Comparison of ENCODE assay signal across 24 mouse cellular contexts in the genomic region with DNA sequence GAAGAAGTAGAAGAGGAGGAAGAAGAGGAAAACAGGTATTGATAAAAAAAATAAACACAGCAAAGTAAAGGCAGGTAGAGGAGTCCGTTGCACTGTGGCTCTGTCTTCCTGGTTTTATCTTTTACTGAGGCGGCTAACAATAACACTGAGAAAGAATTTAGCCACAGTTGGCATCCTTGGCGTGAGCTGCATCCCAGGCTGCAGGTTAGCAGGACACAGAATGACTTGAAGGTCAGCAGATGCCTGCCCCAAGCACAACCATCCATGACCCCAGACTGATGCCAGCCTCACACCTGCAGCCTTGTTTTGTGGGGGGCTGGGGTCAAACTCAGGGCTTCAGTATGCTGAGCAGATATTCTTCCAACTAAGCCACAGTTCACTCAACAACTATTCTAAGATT. TPM values are rescaled to one million over a fixed set of nuclear protein-coding genes. Genes with fewer than 3 reads are reported as not detected.
A peak's percentile ranks its signal among the peaks of the same experiment; 100 is the strongest.
DNase-seq lines count a peak whose midpoint lies in the region; ATAC-seq lines count a peak whose summit lies in the region.
"Had no signal": no experiment of that assay in that cellular context is flagged by ENCODE, and none has a peak within 500 bp of the region (broad histone marks: within the 10 kb centered on the region; RNA-seq: fewer than 3 reads in every experiment).

No protein-coding gene starts in this region.

- no peaks in the 10 kb centered on the region for H3K9me3 ChIP-seq in forebrain, embryonic 11.5 days (ENCODE audit: control insufficient read depth, low read length)
- no peaks in the 10 kb centered on the region for H3K9me3 ChIP-seq in forebrain, embryonic 15.5 days
- H3K9me3 ChIP-seq in heart, embryonic 11.5 days (replicated peaks; ENCODE audit: control insufficient read depth, low read length) = no peaks in the 10 kb centered on the region
- no peaks in the 10 kb centered on the region for H3K9me3 ChIP-seq in heart, embryonic 10.5 days
- H3K9me3 ChIP-seq: G1E had no signal

- H3K4me1 ChIP-seq in forebrain, embryonic 11.5 days (replicated peaks; ENCODE audit: control insufficient read depth, insufficient read depth, low read length) = no peaks in the 10 kb centered on the region
- H3K4me1 ChIP-seq in forebrain, embryonic 15.5 days = no peaks in the 10 kb centered on the region
- no peaks in the 10 kb centered on the region for H3K4me1 ChIP-seq in heart, embryonic 11.5 days (ENCODE audit: control insufficient read depth, insufficient read depth, low read length)
- no peaks in the 10 kb centered on the region for H3K4me1 ChIP-seq in heart, embryonic 10.5 days

- H3K27me3 ChIP-seq in forebrain, embryonic 11.5 days (ENCODE audit: control insufficient read depth, insufficient read depth, low read length) = no peaks in the 10 kb centered on the region
- no peaks in the 10 kb centered on the region for H3K27me3 ChIP-seq in forebrain, embryonic 15.5 days
- no peaks in the 10 kb centered on the region for H3K27me3 ChIP-seq in heart, embryonic 11.5 days (ENCODE audit: control insufficient read depth, insufficient read depth, low read length)
- no peaks in the 10 kb centered on the region for H3K27me3 ChIP-seq in heart, embryonic 10.5 days (ENCODE audit: insufficient read depth, poor library complexity, severe bottlenecking)
- H3K27me3 ChIP-seq: CH12.LX, Patski had no signal

- no peak overlapping the region for H3K9ac ChIP-seq in forebrain, embryonic 11.5 days (ENCODE audit: low read length)
- H3K9ac ChIP-seq in forebrain, embryonic 15.5 days (replicated peaks) = no peak overlapping the region
- H3K9ac ChIP-seq in heart, embryonic 11.5 days (ENCODE audit: low read depth, low read length) = no peak overlapping the region

- WGBS in forebrain, embryonic 11.5 days = 85% methylated on average over 3 of the region's 3 CpGs
- 88% methylated on average over 3 of the region's 3 CpGs for whole genome bisulfite sequencing in forebrain, embryonic 15.5 days
- 29% methylated on average over 3 of the region's 3 CpGs for WGBS in heart, embryonic 11.5 days (ENCODE audit: insufficient replicate concordance)
- 47% methylated on average over 3 of the region's 3 CpGs for WGBS in heart, embryonic 10.5 days

- no peaks in the 10 kb centered on the region for H3K36me3 ChIP-seq in forebrain, embryonic 11.5 days (ENCODE audit: control insufficient read depth, insufficient read depth, low read length)
- no peaks in the 10 kb centered on the region for H3K36me3 ChIP-seq in forebrain, embryonic 15.5 days
- H3K36me3 ChIP-seq in heart, embryonic 11.5 days (ENCODE audit: control insufficient read depth, insufficient read depth, low read length) = no peaks in the 10 kb centered on the region
- no peaks in the 10 kb centered on the region for H3K36me3 ChIP-seq in heart, embryonic 10.5 days
- H3K36me3 ChIP-seq: G1E had no signal

- H3K4me2 ChIP-seq in forebrain, embryonic 11.5 days (ENCODE audit: low read depth, low read length, severe bottlenecking) = no peak overlapping the region
- H3K4me2 ChIP-seq in forebrain, embryonic 15.5 days (replicated peaks) = no peak overlapping the region
- H3K4me2 ChIP-seq in heart, embryonic 11.5 days = no peak overlapping the region

- no peak for ATAC-seq in forebrain, embryonic 11.5 days (replicated peaks; ENCODE audit: low FRiP score)
- no peak for ATAC-seq in forebrain, embryonic 15.5 days (replicated peaks)
- no peak for ATAC-seq in heart, embryonic 11.5 days (replicated peaks; ENCODE audit: insufficient number of reproducible peaks, low FRiP score, low TSS enrichment)
- ATAC-seq: activated CD4-positive, CD25-positive, alpha-beta regulatory T cell, adult 4 months; CD4-positive, CD25-positive, alpha-beta regulatory T cell, adult 4 months; Patski had no signal

- H3K4me3 ChIP-seq in forebrain, embryonic 11.5 days (ENCODE audit: low read depth, low read length) = no peak overlapping the region
- no peak overlapping the region for H3K4me3 ChIP-seq in forebrain, embryonic 15.5 days
- H3K4me3 ChIP-seq in heart, embryonic 11.5 days (ENCODE audit: low read depth, low read length) = no peak overlapping the region
- H3K4me3 ChIP-seq in heart, embryonic 10.5 days = no peak overlapping the region

- no peak overlapping the region for H3K27ac ChIP-seq in forebrain, embryonic 11.5 days (ENCODE audit: low read depth, low read length)
- no peak overlapping the region for H3K27ac ChIP-seq in forebrain, embryonic 15.5 days (replicated peaks)
- no peak overlapping the region for H3K27ac ChIP-seq in heart, embryonic 11.5 days (ENCODE audit: low read depth, low read length)
- H3K27ac ChIP-seq in heart, embryonic 10.5 days = no peak overlapping the region

- DNase-seq in forebrain, embryonic 11.5 days (ENCODE audit: low spot score) = peak; percentile 31
- DNase-seq in heart, adult 11 months = peak; percentile 79
- peak; percentile 64 for DNase-seq in heart, embryonic 10.5 days (ENCODE audit: low spot score)
- no peak for DNase-seq in heart, postnatal 25 days (ENCODE audit: low spot score)
- DNase-seq: adrenal gland, adult 2 months; adrenal gland, adult 8-10 months; adrenal gland, postnatal 10 days; adrenal gland, postnatal 14 days; adrenal gland, postnatal 25 days; adrenal gland, postnatal 36 days; B cell, adult 2 months; cerebellum, adult 11 months; cerebellum, adult 11-12 months; cerebellum, adult 18-20 months had no signal

- intact Hi-C loops in heart, postnatal 25 days (cut with DNase I) = no loop called here

RNA-seq across cellular contexts. Expression of a gene that starts 17.8 kb away (rescaled TPM):
- 0.05 TPM in 1 of 2 replicates, not detected in the other for polyA plus RNA-seq in forebrain, embryonic 11.5 days (2014; fragmentation: Nextera tagmentation; extraction: Ambion mirVana)
- not detected in 2 replicates for polyA plus RNA-seq in forebrain, embryonic 15.5 days (2015; fragmentation: Nextera tagmentation; extraction: Ambion mirVana)
- not detected in 2 replicates for polyA plus RNA-seq in heart, embryonic 11.5 days (2014; fragmentation: Nextera tagmentation; extraction: Ambion mirVana)
- polyA plus RNA-seq in heart, embryonic 10.5 days (2016; fragmentation: Nextera tagmentation; extraction: Ambion mirVana) = 0.05 TPM in 1 of 2 replicates, not detected in the other
- not detected for total RNA-seq in heart, postnatal 25 days (2021)
- total RNA-seq: CH12.LX had no signal
- polyA plus RNA-seq: C2C12 had no signal

RNA-seq across cellular contexts. Expression of a gene that starts 50.1 kb away (rescaled TPM):
- polyA plus RNA-seq in forebrain, embryonic 11.5 days (2014; fragmentation: Nextera tagmentation; extraction: Ambion mirVana) = 0.07 TPM in 1 of 2 replicates, not detected in the other
- polyA plus RNA-seq in forebrain, embryonic 15.5 days (2015; fragmentation: Nextera tagmentation; extraction: Ambion mirVana) = 1.1 and 1.3 TPM in 2 replicates
- polyA plus RNA-seq in heart, embryonic 11.5 days (2014; fragmentation: Nextera tagmentation; extraction: Ambion mirVana) = 1.4 TPM in 2 replicates
- 1.1 and 2.7 TPM in 2 replicates for polyA plus RNA-seq in heart, embryonic 10.5 days (2016; fragmentation: Nextera tagmentation; extraction: Ambion mirVana)
- not detected for total RNA-seq in heart, postnatal 25 days (2021)
- total RNA-seq: adrenal gland, adult 18-20 months; adrenal gland, adult 8-10 months; adrenal gland, postnatal 25 days; MEL had no signal
- polyA plus RNA-seq: activated CD4-positive, CD25-positive, alpha-beta regulatory T cell, adult 4 months; adrenal gland, adult 2 months; C2C12; Patski had no signal
